Mouse (Mus musculus) right cerebral cortex, postnatal 36 days (tissue): ENCODE results near the gene Fam198a.

Source experiments
- DNase-seq, 2 experiments: peaks; one replicate each; pipeline ENCODE4 v3.0.0; 2022; ENCODE audit warnings: low spot score in 2 of 2, mixed read lengths in 1 of 2

Fam198a gene

DNA sequence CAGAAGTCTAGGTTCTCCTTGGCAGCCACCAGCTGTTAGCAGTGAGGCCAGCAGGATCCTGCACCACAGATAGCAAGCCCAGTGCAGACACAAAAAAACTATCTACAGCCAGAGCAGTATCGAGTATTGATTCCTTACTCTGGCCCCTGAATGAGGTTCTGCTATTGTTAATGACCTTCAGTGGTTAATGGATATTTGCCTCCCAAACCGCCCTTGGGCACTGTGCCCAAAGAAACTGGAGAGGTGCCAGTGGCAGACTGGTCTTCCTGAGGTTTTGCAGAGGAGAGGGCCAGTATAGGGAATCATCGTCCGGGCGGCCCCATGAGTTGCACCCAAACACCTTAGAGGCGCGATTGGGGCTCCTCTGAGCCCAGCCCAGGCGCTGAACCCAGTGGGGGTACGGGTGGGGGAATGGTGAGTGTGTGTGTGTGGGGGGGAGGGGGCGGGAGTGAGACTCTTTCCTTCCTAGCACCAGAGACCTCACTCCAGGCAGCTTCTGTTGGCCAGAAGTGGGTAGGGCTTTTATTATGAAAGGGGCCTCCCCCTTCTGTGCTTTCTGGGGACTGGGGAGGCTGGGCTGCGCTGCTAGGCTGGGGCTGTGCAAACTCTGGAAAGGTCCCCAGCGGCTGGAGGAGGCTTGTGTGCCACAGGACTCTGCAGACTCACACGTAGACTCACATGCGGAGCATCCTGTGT lies at the start of gene Fam198a:
Fam198a (plus strand) TSS at position 571 of the 696 bp plus-strand sequence.
- DNase-seq: no peak

GRCm38 (mm10) chr9:121901710-121902700 lies 48.8 kb upstream of the Fam198a start:
- no peak for DNase-seq

GRCm38 (mm10) chr9:121903476-121904305 lies 47.1 kb upstream of the Fam198a start:
- DNase-seq: no peak

DNA sequence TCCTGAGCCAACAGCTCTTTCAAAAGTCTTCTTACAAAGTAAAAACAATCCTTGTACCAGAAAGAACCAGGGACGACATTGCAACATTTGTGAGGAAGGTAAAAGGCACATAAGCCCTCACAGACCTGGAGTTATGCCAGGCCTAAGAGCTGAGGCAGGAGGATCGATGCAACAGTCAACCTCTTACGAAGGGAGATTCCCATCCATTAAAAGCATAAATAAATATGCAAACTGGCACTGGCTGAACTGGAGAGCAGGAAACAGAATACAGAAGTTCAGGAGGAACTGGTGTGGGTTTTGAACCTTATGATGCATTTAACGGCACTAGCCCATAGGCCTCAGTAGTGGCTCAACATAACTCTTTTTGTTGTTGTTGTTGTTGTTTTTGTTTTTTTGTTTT lies 46.5 kb upstream of the Fam198a start:
- no peak for DNase-seq

- DNase-seq: no peak
Measured at GRCm38 (mm10) chr9:121904946-121905345, 45.8 kb upstream of the Fam198a start.

- DNase-seq: peak in 1 of 2 experiments; percentile 41
Measured at GRCm38 (mm10) chr9:121905556-121906185, 45.1 kb upstream of the Fam198a start.

GRCm38 (mm10) chr9:121906456-121906855 lies 44.3 kb upstream of the Fam198a start:
- no peak for DNase-seq

DNA sequence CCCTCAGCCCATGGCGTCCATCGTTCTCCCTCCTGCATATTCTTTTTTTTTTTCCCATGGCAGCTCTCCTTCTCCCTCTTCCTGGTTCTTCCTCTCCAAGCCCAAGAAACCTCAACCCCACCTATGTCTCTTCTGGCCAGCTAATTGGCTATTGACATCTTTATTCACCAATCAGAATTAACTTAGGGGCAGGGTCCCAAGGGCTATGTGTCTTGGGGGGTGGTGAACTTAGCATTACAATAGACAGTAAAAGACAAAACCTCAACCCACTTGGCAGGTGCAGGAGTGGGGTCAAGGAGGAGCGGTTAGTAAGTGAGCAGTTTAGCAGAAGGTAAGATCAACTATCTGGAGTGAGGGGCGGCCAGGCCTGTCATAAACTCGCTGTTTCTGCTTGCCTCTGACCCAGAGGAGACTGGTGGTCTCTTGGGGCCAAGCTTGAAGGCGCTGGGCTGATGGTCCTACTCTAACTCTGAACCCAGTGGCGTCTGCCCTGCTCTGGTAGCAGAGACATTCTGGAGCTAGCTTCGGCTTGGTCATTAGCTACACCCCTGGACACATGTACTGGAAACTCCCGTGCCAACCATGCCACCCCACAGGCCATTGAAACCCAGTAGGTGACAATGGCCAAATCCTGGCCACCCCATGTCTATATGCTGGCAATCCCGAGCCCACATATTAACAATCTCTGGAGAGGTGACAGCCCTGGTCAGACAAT lies 43.3 kb upstream of the Fam198a start:
- DNase-seq: no peak

DNA sequence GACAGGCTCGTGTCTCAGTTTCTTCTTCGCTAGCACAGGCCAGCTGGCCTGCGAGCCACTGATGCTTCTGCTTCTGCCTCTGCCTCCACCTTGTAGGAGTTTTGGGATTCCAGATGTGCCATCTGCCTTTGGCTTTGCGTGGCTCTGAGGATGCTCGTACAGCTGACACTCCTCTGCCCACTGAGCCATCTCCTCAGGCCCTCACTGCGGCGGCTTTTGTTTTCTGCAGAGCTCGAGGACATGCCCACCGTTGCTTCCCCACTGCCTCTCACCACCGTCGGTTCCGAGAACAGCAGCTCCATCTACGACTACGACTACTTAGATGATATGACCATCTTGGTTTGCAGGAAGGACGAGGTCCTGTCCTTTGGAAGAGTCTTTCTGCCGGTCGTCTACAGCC lies 42.5 kb upstream of the Fam198a start:
- no peak for DNase-seq

DNA sequence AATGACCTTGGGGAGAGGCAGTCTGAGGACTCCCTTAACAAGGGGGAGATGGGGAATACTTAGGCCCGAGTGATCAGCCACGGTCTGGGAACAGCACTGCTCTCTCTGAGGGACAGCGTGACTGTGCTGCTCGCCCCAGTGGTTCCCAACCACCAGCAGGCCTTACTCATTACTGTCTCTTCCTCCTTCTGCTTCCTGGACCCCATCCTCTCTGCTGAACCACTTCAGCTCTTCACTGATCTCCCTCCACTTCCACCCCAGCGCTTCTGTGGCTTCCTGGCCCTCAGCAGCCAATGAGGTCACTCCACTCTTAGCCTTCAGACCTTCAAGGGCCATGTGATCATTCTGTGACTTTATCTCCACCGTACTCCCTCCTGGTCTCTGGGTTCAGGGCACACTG lies 41.2 kb upstream of the Fam198a start:
- DNase-seq: no peak

- DNase-seq: no peak
Measured at GRCm38 (mm10) chr9:121911196-121911595, 39.6 kb upstream of the Fam198a start.

- no peak for DNase-seq
Measured at GRCm38 (mm10) chr9:121912786-121913185, 38.0 kb upstream of the Fam198a start.

GRCm38 (mm10) chr9:121914226-121914757 lies 36.5 kb upstream of the Fam198a start:
- DNase-seq: no peak

- DNase-seq: no peak
Measured at GRCm38 (mm10) chr9:121915056-121915455, 35.7 kb upstream of the Fam198a start.

DNA sequence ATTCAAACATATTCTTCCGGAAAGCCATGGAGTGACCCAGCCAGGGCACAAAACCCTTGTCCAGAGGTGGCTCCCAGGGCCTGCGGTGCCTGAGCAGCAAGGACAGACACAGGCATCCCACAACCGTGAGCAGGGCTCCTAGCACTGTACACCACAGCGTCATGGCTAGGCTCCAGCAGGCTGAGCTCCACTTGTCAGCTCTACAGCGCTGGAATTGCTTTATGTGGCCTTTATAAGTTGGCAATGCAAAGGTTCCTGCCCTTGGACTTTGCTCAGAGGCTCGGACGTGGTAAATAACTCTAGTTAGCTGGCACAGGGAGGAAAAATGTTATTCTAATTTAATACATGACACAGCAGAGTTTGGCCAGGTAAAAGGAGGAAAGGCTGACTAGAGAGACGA lies 34.7 kb upstream of the Fam198a start, which contains the start of gene Cyp8b1:
Cyp8b1 (minus strand) TSS at position 204 of the 400 bp plus-strand sequence.
- DNase-seq: no peak

DNA sequence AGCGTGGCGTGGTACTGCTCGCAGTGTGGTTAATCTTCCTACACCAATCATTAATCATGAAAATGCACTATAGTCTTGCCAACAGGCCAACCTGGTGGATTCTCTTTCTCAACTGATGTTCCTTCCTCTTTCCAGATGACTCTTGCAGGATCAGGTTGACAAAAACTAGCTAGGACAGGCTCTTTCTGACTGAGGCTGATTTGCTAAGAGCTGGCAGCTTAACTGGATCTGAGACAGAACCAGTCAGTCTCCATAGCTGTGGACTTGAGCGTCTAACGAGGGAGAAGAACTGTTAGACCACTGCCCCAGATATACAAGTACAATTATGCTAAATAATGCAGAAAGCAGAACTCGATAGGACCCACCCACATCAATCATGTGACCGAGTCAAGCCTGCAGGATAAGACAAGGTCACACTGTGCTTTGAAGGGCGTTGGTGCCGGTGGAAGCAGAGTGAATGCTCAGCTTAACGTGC lies 31.7 kb upstream of the Fam198a start:
- DNase-seq: no peak

DNA sequence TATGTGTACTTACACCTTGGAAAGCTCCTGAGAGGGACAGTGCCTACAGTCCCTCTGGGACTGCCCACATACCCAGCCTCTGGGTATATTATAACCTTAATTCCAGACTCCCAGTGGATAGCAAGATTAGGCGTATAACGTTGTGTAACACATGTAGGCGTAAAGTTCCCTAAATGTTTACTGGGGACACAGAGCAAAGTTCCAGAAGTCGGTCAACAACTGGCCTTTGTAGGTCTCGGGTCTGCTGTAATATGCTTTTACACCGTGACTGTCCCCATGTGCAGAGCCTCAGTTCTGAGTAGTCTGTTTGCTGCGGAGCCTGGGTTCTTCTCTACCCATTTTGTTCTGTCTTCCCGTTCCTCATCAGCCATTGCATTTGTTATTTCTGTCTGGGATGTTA lies 27.3 kb upstream of the Fam198a start:
- no peak for DNase-seq

DNA sequence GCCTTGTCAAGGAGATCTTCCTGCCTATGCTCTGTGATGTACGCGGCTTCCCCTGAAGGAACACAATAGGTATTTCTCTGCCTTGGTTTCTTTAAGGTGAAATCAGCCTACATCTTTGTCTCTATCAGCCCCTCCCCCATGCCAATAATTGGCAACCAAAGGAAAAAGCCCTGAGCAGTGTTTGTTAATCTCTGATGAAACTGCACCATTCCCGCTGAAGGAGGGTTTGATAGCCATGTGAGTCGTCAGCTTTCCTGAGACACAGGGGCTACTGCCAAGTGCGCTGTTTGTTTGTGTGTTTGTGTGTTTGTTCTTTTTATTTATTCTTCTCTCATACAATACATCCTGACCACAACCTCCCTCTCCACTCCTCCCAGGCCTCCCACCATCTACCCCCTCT lies 26.9 kb upstream of the Fam198a start:
- no peak for DNase-seq

GRCm38 (mm10) chr9:121924901-121925560 lies 25.8 kb upstream of the Fam198a start:
- no peak for DNase-seq

DNA sequence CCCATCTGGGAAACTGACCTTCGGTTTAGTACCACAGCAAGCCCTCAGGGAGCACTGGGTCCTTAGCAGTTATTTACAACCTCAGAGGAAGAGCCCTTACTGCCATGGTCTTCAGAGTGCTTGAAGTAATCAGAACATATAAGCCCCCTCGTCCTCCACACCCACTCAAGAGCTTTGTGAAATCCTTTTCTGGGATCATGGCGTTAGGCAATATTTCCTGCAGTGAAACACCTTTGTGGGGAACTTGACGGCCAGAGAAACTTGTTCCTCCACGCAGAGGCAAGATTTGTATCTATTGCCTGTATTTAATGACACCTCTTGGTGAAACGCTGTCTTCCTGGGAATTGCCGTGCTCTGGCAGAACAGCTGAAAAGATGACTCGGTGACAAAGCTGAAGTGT lies 24.8 kb upstream of the Fam198a start:
- no peak for DNase-seq
